Mouse (Mus musculus): ENCODE data around the gene Taf11. TPM values are rescaled to one million over a fixed set of nuclear protein-coding genes. Genes with fewer than 3 reads are reported as not detected.

Gene Taf11
- 71.7 and 73.2 TPM in 2 replicates for polyA plus RNA-seq (2015; fragmentation: Nextera tagmentation; extraction: Ambion mirVana)

DNA sequence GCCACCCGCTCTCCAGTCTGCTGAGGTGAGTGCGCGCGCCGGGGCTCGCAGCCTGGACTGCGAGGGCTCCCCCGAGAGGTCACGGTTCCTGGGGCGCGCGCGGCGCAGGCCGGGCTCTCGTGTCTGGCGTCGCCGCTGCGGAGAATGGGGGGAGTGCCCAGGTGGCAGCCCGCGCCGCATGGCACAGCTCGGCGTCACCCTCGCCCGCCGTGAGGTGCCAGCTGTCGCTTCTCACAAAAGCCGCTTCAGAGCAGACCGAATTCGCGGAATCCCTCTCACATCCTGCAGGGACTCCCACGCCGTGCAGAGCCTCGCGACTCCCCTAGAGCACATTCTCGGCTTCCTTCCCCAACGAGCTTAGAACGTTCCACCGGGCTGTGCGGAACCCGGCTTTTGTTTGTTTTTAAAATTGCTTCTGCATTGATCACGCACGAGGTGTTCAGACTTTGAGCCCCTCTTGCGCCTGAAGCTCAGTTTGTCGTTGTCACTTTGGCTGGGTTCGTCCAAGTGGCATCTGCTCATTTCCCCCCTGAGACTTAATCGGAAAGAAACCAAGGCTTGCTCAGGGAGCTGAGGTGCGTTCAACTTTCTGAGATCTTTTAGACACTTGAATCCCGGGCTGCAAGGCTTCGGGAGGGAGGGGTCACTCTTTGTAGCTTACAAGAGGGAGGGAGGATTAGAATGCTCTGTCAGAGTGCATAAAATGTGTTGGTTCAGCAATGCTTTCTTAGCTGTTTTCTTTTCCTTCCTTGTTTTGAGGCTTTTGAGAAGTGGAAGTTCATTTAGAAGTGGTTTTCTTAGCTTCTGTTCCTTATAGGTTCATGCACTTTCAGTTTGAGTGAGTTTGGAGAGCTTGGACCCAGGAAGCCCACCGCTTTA is at the start of gene Taf11:
TSS of gene Taf11 (minus strand) at position 223 of the 879 bp plus-strand sequence.
- H3K4me1 ChIP-seq: peaks cover 44% of the 10 kb centered on the region
- peak within 1 kb of the TSS; percentile 98 for H3K4me3 ChIP-seq
- peak within 1 kb of the TSS; percentile 88 for H3K27ac ChIP-seq (replicated peaks)
- peak within 1 kb of the TSS; percentile 71 for H3K9ac ChIP-seq (replicated peaks)
- H3K27me3 ChIP-seq: no peaks in the 10 kb centered on the region
- peaks cover 2% of the 10 kb centered on the region; the same call in 1 of the 2 replicates for H3K36me3 ChIP-seq
- 1% methylated on average over 51 of the region's 53 CpGs for WGBS
- H3K9me3 ChIP-seq: no peaks in the 10 kb centered on the region
- ATAC-seq (replicated peaks): peak; percentile 67
- H3K4me2 ChIP-seq (replicated peaks): peak within 1 kb of the TSS; percentile 93

DNA sequence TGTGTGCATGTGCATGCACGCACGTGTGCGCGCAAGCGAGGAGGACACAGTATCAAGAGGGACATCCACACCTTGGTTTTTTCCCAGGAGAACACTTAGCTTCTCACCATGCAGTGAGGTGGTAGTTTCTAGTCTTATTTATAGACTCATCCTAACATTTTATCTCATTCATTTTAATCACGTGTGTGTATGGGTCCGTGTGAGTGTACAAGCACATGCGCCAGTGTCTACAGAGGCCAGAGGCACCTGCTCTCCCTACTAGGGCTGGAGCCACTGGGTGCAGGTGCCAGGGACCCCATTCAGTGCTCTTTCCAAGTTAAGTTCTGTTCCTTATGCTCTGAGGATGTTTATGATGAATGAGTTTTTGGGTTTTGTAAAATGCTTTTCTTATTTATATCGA is 48.0 kb upstream of the Taf11 start:
- Histone ChIP-seq H3K4me1 (0 out of 2 replicates have a peak, but pooled peaks cover 8% of the 10 kb centered on the region), H3K27ac (replicated peaks) (no peak overlapping the region)
- ATAC-seq (replicated peaks): no peak

DNA sequence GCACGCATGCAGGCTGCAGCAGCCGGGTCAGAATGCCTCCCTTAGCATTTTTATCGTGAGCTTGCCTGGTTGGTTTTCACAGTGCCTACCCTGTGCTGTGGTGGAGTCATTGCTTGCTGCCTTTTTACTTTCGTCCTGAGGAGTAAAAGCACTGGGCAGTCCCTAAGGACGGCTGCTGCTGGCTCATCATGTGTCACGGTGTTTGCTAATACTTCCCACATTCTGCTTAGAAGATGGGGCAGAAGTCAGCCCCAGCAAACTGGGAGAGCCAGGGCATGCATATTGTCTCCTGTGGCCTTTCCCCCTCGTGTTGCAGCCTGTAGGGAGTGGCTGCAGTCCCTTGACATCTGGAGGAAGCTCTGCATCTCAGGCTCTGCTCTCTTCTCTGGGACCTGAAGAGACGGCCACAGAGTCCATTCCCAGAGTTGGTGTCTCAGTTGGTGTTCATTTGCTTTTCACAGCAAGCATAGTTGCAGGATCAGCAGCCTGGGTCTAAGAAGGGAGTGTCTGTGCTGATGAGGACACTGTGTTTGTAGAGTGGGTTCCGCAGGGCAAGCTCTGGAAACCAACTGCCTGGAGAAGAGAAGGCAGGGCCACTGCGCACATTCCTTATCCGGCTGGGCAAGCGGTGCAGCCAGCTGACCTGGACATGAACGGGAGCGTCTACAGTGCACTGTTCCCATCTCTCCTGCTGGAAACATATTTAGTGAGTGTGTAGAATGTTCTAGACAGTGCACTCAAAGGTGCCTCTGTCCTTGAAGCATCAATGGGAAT is 45.2 kb upstream of the Taf11 start:
- H3K27me3 ChIP-seq: no peaks in the 10 kb centered on the region
- no peaks in the 10 kb centered on the region for H3K9me3 ChIP-seq
- no peak overlapping the region for H3K4me3 ChIP-seq
- WGBS: 81% methylated on average over 14 of the region's 14 CpGs
- no peak for ATAC-seq (replicated peaks)
- H3K36me3 ChIP-seq: no peaks in the 10 kb centered on the region
- no peak overlapping the region for H3K9ac ChIP-seq (replicated peaks)
- H3K4me1 ChIP-seq: no peaks in the 10 kb centered on the region
- H3K27ac ChIP-seq (replicated peaks): 0 out of 2 replicates have a peak overlapping the region, but pooled peaks have one; percentile 27
- H3K4me2 ChIP-seq (replicated peaks): no peak overlapping the region

More for the DNA sequence above, 48.0 kb upstream of the Taf11 start:
- Histone ChIP-seq H3K4me2 (replicated peaks) (no peak overlapping the region), H3K4me3 (no peak overlapping the region), H3K36me3 (no peaks in the 10 kb centered on the region), H3K27me3 (no peaks in the 10 kb centered on the region), H3K9me3 (no peaks in the 10 kb centered on the region), H3K9ac (replicated peaks) (no peak overlapping the region)
- 91% methylated on average over 9 of the region's 9 CpGs for WGBS

DNA sequence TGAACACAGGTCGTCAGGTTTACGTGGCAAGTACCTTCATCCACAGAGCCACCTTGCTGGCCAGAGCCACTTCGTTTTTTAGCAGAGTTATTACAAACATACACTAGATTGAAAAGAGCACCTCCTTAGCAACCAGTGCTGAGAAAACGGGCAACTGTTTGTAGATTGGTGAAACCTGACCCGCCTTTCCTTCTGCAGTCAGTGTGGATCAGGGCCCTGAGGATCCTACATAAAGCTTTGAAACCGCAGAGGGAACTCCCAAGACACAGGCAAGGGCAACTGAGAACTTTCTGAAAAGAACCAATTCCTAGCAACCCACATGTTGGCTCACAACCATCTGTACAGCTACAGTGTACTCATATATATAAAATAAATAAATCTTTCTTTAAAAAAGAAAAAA is 43.5 kb upstream of the Taf11 start:
- no peak overlapping the region for H3K9ac ChIP-seq (replicated peaks)
- H3K4me2 ChIP-seq (replicated peaks): no peak overlapping the region
- ATAC-seq (replicated peaks): no peak
- WGBS: 86% methylated on average over 6 of the region's 6 CpGs
- no peaks in the 10 kb centered on the region for H3K27me3 ChIP-seq
- no peak overlapping the region for H3K4me3 ChIP-seq
- H3K36me3 ChIP-seq: no peaks in the 10 kb centered on the region
- H3K4me1 ChIP-seq: no peaks in the 10 kb centered on the region
- no peak overlapping the region for H3K27ac ChIP-seq (replicated peaks)
- no peaks in the 10 kb centered on the region for H3K9me3 ChIP-seq

DNA sequence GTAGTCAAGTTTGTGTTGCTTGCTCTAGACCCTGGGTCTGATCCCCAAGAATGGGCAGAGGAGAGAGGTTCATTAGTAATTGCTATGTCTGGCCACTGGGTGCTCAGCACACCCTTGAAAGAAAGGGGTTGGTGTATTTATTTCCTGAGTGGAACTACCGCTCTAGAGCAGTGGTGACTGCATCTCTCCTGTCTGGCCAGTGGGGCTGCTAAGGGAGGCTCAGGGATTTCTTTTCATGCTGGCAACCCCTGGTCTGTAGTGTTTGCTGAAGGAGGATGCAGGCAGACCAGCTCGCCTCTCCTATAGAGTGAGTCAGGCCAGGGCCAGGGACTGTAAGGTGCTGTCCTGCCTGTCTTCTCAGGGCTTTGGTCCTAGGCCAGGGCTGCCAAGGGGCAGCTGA is 37.5 kb upstream of the Taf11 start:
- 0 out of 2 replicates have a peak, but pooled peaks have one; percentile 29 for ATAC-seq (replicated peaks)
- H3K27ac ChIP-seq (replicated peaks): no peak overlapping the region

DNA sequence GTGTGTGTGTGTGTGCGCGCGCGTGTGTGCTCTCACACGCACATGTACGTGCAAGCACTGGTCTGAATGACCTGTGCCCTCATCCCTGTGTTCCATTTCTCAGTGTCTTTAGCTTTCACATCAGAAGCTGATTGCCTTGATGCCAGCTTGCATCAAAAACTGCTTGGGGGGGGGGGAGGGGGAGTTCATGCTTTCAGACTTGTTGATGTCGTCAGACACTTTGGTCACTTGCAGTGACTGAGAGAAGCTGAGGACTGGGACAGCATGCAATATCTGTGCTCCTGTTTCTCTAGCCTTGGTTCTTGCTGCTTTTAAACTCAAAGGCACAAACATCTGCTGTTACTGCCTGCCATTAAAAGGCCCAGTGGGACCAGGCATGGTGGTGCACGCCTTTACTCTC is 36.7 kb upstream of the Taf11 start:
- WGBS: 81% methylated on average over 8 of the region's 8 CpGs
- no peak for ATAC-seq (replicated peaks)
- 0 out of 2 replicates have a peak overlapping the region, but pooled peaks have one; percentile 7 for H3K9ac ChIP-seq (replicated peaks)
- no peaks in the 10 kb centered on the region for H3K36me3 ChIP-seq
- no peak overlapping the region for H3K4me3 ChIP-seq
- H3K27me3 ChIP-seq: no peaks in the 10 kb centered on the region
- peaks cover 18% of the 10 kb centered on the region for H3K4me1 ChIP-seq
- H3K9me3 ChIP-seq: no peaks in the 10 kb centered on the region
- peak overlapping the region; percentile 58; the same call in 1 of the 2 replicates for H3K27ac ChIP-seq (replicated peaks)
- no peak overlapping the region for H3K4me2 ChIP-seq (replicated peaks)

More for the DNA sequence above, 37.5 kb upstream of the Taf11 start:
- H3K4me1 ChIP-seq: peaks cover 18% of the 10 kb centered on the region
- no peak overlapping the region for H3K9ac ChIP-seq (replicated peaks)
- H3K4me3 ChIP-seq: no peak overlapping the region
- WGBS: 83% methylated on average over 2 of the region's 2 CpGs
- no peak overlapping the region for H3K4me2 ChIP-seq (replicated peaks)
- H3K27me3 ChIP-seq: no peaks in the 10 kb centered on the region
- H3K9me3 ChIP-seq: no peaks in the 10 kb centered on the region
- H3K36me3 ChIP-seq: no peaks in the 10 kb centered on the region

DNA sequence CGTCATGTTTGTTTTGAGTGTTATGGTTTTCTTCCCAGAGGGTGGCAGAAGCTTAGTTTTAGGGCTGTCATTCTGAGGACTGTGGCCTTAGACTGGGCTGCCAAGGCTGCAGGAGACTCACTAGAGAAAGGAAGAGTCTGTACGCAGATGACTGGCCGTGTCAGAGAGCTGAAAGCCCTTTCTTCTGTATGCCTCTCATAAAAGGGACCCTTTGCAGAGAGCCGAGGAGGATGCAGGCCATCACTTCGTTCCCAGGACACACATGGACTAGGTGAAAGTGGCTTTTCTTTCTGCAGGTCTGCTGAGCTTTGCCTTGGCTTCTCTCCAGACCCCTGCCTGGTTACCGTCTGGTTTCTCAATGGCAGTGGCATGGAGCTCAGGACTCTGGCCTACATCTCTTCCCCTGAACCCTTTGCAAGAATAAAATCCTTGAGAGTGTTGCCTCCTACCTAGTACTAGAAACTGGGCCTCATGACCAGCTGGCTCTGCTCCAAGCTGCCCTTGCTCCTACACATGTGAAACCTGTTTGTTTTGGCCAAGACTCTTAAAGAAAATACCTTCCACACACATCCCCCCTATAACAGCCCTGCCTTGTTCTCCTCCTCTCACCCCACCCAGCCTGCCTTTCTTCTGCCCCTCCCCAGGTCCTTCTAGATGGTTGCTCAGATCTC is 36.0 kb upstream of the Taf11 start:
- ATAC-seq (replicated peaks): no peak
- Histone ChIP-seq H3K4me2 (replicated peaks) (no peak overlapping the region), H3K4me1 (peaks cover 21% of the 10 kb centered on the region), H3K4me3 (no peak overlapping the region), H3K36me3 (no peaks in the 10 kb centered on the region), H3K27me3 (no peaks in the 10 kb centered on the region), H3K27ac (replicated peaks) (peak overlapping the region; percentile 58), H3K9ac (replicated peaks) (0 out of 2 replicates have a peak overlapping the region, but pooled peaks have one; percentile 7), H3K9me3 (no peaks in the 10 kb centered on the region)
- 17% methylated on average over 6 of the region's 6 CpGs for WGBS

DNA sequence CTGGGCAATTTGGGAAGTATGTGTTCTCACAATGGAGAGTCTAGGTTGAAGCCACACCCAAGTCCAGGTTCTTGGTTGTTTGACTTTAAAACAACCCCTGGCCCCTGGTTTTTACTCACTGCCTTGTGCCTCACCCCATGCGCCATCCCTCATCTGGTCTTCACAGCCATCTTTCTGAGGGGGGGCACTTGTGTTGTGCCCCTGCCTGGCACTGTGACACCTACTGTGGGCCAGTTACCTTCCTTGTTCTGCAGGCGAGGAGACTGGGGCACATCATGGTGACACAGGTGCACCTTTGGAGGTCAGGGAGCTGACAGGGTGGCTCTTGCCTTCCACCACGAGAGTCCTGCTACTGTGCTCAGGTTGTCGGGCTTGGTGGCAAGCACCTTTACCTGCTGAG is 32.5 kb upstream of the Taf11 start:
- Histone ChIP-seq H3K9me3 (no peaks in the 10 kb centered on the region), H3K27ac (replicated peaks) (no peak overlapping the region), H3K4me1 (peaks cover 45% of the 10 kb centered on the region), H3K27me3 (no peaks in the 10 kb centered on the region), H3K9ac (replicated peaks) (no peak overlapping the region), H3K4me2 (replicated peaks) (no peak overlapping the region), H3K36me3 (no peaks in the 10 kb centered on the region), H3K4me3 (no peak overlapping the region)
- ATAC-seq (replicated peaks): no peak
- 94% methylated on average over 4 of the region's 4 CpGs for WGBS

DNA sequence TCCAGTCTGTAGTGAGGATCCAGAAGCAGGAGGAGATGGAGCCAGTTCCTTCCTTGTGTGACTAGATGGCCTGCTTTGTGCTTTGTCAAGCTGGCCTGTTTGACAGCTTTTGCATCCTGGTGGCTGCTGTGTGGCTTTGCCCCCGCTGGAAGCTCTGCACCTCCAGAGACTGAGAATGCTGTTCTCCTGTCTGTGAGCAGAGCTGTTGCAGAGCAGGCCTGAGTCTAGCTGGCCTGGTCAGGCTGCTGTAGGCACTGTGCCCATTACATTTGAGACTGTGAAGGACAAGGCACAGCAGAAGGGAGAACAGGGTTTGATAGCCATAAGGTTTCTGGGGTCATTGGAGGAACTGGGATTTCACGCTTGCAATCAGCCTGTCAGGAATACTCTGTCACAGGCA is 32.1 kb upstream of the Taf11 start:
- peaks cover 45% of the 10 kb centered on the region for H3K4me1 ChIP-seq
- no peak overlapping the region for H3K4me3 ChIP-seq
- no peak for ATAC-seq (replicated peaks)
- H3K27ac ChIP-seq (replicated peaks): no peak overlapping the region
- no peaks in the 10 kb centered on the region for H3K36me3 ChIP-seq
- H3K4me2 ChIP-seq (replicated peaks): no peak overlapping the region
- no peak overlapping the region for H3K9ac ChIP-seq (replicated peaks)
- 76% methylated on average over 2 of the region's 2 CpGs for WGBS
- no peaks in the 10 kb centered on the region for H3K27me3 ChIP-seq
- H3K9me3 ChIP-seq: no peaks in the 10 kb centered on the region

DNA sequence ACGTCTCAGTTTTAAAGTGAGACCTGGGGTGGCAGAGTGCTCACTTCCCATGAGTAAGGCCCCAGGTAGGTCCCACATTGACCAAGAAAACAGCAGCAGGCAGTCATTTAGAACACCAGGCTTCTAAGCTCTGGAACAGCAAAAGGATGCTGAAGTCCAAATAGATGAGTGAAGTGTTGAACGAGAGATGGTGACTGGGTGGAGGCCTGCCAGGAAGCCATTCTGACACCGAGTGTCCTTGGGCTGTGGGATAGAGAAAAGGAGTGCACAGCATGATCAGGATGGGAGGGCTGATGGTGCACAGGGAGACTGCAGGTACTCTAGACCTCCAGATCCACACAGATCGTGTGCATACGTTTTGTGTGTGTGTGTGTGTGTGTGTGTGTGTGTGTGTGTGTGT is 31.5 kb upstream of the Taf11 start:
- no peak overlapping the region for H3K27ac ChIP-seq (replicated peaks)
- ATAC-seq (replicated peaks): no peak
- no peak overlapping the region for H3K4me3 ChIP-seq
- H3K9ac ChIP-seq (replicated peaks): no peak overlapping the region
- H3K9me3 ChIP-seq: no peaks in the 10 kb centered on the region
- no peak overlapping the region for H3K4me2 ChIP-seq (replicated peaks)
- H3K27me3 ChIP-seq: no peaks in the 10 kb centered on the region
- no peaks in the 10 kb centered on the region for H3K36me3 ChIP-seq
- WGBS: 78% methylated on average over 5 of the region's 5 CpGs
- peaks cover 41% of the 10 kb centered on the region for H3K4me1 ChIP-seq

DNA sequence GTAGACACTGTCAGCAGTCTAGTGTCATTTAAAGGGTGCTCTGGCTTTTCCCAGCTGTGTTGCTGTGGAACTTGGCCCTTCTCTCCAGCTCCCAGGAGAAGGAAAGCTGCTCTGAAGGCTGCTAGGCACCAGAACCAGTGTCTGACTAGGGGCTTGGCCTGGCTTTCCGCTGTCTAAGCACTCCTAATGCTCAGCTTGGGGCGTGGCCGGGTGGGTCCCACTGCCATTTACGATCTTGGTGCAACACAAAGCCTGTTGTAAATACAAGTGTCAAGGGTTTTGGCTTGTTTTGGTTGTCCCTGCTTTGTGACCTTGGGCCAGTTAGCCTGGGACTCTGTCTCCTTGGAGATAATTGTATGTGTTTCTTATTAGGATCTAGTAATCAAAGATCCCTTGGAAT is 30.7 kb upstream of the Taf11 start:
- 57% methylated on average over 4 of the region's 4 CpGs for WGBS
- no peak for ATAC-seq (replicated peaks)
- Histone ChIP-seq H3K4me1 (peaks cover 33% of the 10 kb centered on the region), H3K9ac (replicated peaks) (no peak overlapping the region), H3K4me2 (replicated peaks) (no peak overlapping the region), H3K4me3 (no peak overlapping the region), H3K36me3 (no peaks in the 10 kb centered on the region), H3K27ac (replicated peaks) (no peak overlapping the region), H3K27me3 (no peaks in the 10 kb centered on the region), H3K9me3 (no peaks in the 10 kb centered on the region)
